Mouse (Mus musculus) liver, embryonic 14.5 days (tissue): ENCODE data around the gene Bola1. TPM values are rescaled to one million over a fixed set of nuclear protein-coding genes. Genes with fewer than 3 reads are reported as not detected.
"Not testable (repeated sequence)": the region's sequence is repeated elsewhere in the genome, so short reads cannot be mapped to it uniquely, and the experiment has no call there.

Experiments
- ATAC-seq: fragments of 200-750 bp; cut with Nextera tagmentation; 2 replicates; pipeline ENCODE4 v1.8.0; 2017; ENCODE audit warnings: moderate number of reproducible peaks, mild to moderate bottlenecking, moderate library complexity; ENCODE audit not compliant: insufficient read depth
- DNase-seq, 3 experiments: peaks; one replicate each; pipeline ENCODE4 v3.0.0-alpha.2; 2012 to 2013; ENCODE audit warnings: low read depth in 3 of 3, low spot score in 3 of 3
- H3K27ac ChIP-seq: fragments of 300-500 bp; sonication (generic); 2 replicates; pipeline ENCODE4 v1.5.1; 2014; ENCODE audit warnings: moderate library complexity, mild to moderate bottlenecking, control low read depth, inconsistent platforms
- H3K27me3 ChIP-seq: fragments of 300-500 bp; sonication (generic); 2 replicates; pipeline ENCODE4 v1.6.1; 2014; ENCODE audit warnings: mild to moderate bottlenecking, low read length, moderate library complexity; ENCODE audit not compliant: control insufficient read depth, insufficient read depth
- H3K36me3 ChIP-seq: fragments of 300-500 bp; sonication (generic); replicated peaks from 2 replicates; pipeline ENCODE4 v1.6.1; 2014; ENCODE audit warnings: low read depth; ENCODE audit not compliant: control insufficient read depth, insufficient read depth
- H3K4me1 ChIP-seq, 2 experiments: fragments of 200-500 bp in 1 of 2; fragments of 300-500 bp in 1 of 2; sonication (generic) in 1 of 2; replicated peaks; 2 replicates each; pipeline ENCODE4 v1.6.1; 2012 to 2014; ENCODE audit warnings: antibody characterized with exemption in 1 of 2, inconsistent platforms in 1 of 2, low read length in 1 of 2; ENCODE audit not compliant: control insufficient read depth in 2 of 2, insufficient read depth in 2 of 2
- H3K4me2 ChIP-seq: fragments of 300-500 bp; sonication (generic); 2 replicates; pipeline ENCODE4 v1.6.1; 2014; ENCODE audit warnings: low read depth, mild to moderate bottlenecking, control low read depth, moderate library complexity
- H3K4me3 ChIP-seq, 2 experiments: fragments of 200-500 bp in 1 of 2; fragments of 300-500 bp in 1 of 2; sonication (generic) in 1 of 2; 2 replicates each; pipeline ENCODE4 v1.5.1; 2012 to 2014; ENCODE audit warnings: low read depth in 2 of 2, low read length in 2 of 2, mild to moderate bottlenecking in 2 of 2, control low read depth in 1 of 2, inconsistent platforms in 1 of 2, moderate library complexity in 1 of 2; ENCODE audit not compliant: insufficient read depth in 1 of 2
- H3K9ac ChIP-seq: fragments of 300-500 bp; sonication (generic); replicated peaks from 2 replicates; pipeline ENCODE4 v1.6.1; 2014; ENCODE audit warnings: mild to moderate bottlenecking, control low read depth, moderate library complexity
- H3K9me3 ChIP-seq: fragments of 300-500 bp; sonication (generic); 2 replicates; pipeline ENCODE4 v1.6.1; 2016; ENCODE audit warnings: low read length, mixed read lengths; ENCODE audit not compliant: control insufficient read depth
- CTCF ChIP-seq: IDR thresholded peaks from 2 replicates; pipeline ENCODE4 v1.5.1; 2016; ENCODE audit warnings: antibody characterized with exemption, low read depth, control low read depth
- EP300 ChIP-seq: IDR thresholded peaks from 2 replicates; pipeline ENCODE4 v1.6.1; 2016; ENCODE audit warnings: antibody characterized with exemption, low read depth
- WGBS: fragments of 180-500 bp; shearing (Covaris S2); extraction: QIAGEN DNeasy Blood & Tissue Kit; methylation state at CpG from one replicate; pipeline ENCODE4 v1.1.7; 2014; ENCODE audit not compliant: insufficient replicate concordance; 5-methylcytosine and 5-hydroxymethylcytosine counted together
- polyA plus RNA-seq, 2 experiments: library from polyadenylated mRNA; depleted of rRNA in 1 of 2; stranded (reverse) in 1 of 2; unstranded in 1 of 2; fragments of >200 nt; fragmentation: Nextera tagmentation in 1 of 2; extraction: Ambion mirVana in 1 of 2; gene quantifications; 2 replicates each; pipeline versions ENCODE4 v1.2.1 to v1.2.3; 2012 to 2014

Bola1 gene
- polyA plus RNA-seq, 2 experiments, result 34.0 to 49.4 TPM

DNA sequence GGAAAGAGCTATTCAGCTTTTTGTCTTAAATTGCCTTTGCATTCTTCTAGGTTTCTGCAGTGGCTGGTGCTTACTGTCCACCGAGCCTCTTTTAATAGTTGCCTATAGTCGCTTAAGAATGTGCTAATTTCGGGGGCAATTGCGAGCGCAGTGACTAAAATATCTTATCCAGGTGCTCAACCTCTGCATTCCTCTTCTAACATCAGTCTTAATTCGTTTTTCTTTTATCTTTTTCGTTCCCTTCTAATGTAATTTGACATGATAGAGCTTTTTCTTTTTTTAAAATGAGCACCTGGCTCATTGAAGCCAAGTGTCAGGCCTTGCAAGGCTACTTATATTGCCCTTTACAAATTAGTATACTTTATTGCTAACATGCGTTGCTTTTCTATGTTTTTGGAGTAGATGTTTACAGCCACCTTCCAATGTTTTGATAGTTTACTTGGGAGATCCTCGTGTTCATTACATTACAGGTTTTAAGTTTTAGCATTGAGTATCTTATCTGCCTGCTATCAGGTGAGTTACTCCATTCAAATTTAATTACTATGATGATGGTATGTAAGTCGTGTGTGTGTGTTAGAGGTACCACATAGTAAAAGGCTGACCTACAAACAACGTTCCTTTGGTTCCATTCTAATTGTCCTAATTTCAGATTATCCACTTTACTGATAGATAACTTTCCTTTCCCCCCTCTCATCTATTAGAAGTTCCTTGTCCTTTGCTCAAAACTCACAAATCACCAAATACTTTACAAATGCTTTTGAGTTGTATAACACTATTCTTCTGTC, 28.0 kb upstream of the Bola1 start:
- TF ChIP-seq CTCF, result no peak
- TF ChIP-seq EP300, result peak; percentile 3; the same call in 1 of the 2 replicates
- H3K4me3 ChIP-seq, result peak overlapping the region; percentile 72 to 74
- no peaks in the 10 kb centered on the region for H3K36me3 ChIP-seq
- H3K9ac ChIP-seq, result peak overlapping the region; percentile 96
- H3K27ac ChIP-seq, result peak overlapping the region; percentile 94
- under 1% methylated on average over 11 of the region's 11 CpGs for WGBS
- DNase-seq (peak in 1 of 3 experiments; percentile 60), ATAC-seq (no peak)
- no peaks in the 10 kb centered on the region for H3K27me3 ChIP-seq
- H3K4me1 ChIP-seq, result peaks cover 29 to 40% of the 10 kb centered on the region in 2 experiments
- no peaks in the 10 kb centered on the region for H3K9me3 ChIP-seq
- H3K4me2 ChIP-seq, result peak overlapping the region; percentile 76

DNA sequence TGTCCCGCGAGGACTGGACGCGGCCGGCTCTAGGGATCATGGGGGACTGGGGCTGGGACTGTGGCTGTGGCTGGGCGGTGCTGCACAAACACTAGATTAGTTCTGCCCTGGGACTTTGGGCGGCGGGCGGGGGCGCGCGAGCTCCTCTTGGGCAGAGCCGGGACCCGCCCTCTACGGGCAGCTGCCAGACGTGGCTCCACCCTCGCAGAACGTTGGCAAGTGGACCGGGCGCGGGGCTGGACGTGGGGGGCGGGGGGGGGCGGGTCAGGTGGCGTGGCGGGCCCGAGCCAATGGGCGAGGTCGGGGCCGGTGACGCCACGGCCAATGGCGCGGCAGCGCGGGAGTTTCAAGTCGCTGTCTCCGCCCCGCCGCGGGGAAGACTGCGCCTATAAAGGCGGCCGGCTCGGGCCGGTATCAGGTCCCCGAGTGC, 26.9 kb upstream of the Bola1 start, which contains the start of gene Hist2h3c1:
TSS of gene Hist2h3c1 (plus strand) at position 259 of the 430 bp plus-strand sequence.
- H3K4me2 ChIP-seq, result peak within 1 kb of the TSS; percentile 76
- 0% methylated on average over 5 of the region's 47 CpGs for WGBS
- peaks cover 33 to 45% of the 10 kb centered on the region in 2 experiments for H3K4me1 ChIP-seq
- not testable (repeated sequence) for DNase-seq, H3K9me3 ChIP-seq, H3K36me3 ChIP-seq, H3K27me3 ChIP-seq
- H3K9ac ChIP-seq, result peak within 1 kb of the TSS; percentile 96
- peak within 1 kb of the TSS; percentile 72 to 74 for H3K4me3 ChIP-seq
- H3K27ac ChIP-seq, result peak within 1 kb of the TSS; percentile 94
- ATAC-seq, result peak; percentile 81

DNA sequence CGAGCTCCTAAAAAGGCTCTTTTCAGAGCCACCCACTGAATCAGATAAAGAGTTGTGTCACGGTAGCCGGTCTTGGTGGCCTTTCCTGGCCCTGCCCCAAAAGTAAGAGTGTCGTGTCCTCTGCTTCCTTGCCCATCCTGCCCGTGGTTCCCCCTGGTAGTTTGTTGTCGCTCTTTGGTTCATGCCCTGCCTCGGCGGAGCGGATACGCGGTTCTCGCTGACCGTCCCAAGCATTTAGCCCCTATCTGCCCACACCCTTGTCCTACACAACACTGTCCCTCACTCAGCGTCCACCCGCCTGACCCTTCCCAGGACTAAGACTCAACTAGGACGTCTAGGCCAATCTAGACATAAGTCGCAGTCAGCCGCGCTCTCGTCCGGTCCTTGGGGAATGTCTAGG, 26.5 kb upstream of the Bola1 start:
- not testable (repeated sequence) for H3K4me2 ChIP-seq, DNase-seq, H3K9me3 ChIP-seq, H3K27me3 ChIP-seq, H3K36me3 ChIP-seq
- Histone ChIP-seq H3K4me3 (peak overlapping the region; percentile 21 to 63; a peak in 3 of 4 replicates), H3K4me1 (peaks cover 30 to 45% of the 10 kb centered on the region in 2 experiments), H3K9ac (peak overlapping the region; percentile 64), H3K27ac (peak overlapping the region; percentile 83)
- WGBS, result 1% methylated on average over 10 of the region's 21 CpGs
- ATAC-seq, result peak; percentile 61
- TF ChIP-seq EP300, result 0 out of 2 replicates have a peak, but pooled peaks have one; percentile 4

DNA sequence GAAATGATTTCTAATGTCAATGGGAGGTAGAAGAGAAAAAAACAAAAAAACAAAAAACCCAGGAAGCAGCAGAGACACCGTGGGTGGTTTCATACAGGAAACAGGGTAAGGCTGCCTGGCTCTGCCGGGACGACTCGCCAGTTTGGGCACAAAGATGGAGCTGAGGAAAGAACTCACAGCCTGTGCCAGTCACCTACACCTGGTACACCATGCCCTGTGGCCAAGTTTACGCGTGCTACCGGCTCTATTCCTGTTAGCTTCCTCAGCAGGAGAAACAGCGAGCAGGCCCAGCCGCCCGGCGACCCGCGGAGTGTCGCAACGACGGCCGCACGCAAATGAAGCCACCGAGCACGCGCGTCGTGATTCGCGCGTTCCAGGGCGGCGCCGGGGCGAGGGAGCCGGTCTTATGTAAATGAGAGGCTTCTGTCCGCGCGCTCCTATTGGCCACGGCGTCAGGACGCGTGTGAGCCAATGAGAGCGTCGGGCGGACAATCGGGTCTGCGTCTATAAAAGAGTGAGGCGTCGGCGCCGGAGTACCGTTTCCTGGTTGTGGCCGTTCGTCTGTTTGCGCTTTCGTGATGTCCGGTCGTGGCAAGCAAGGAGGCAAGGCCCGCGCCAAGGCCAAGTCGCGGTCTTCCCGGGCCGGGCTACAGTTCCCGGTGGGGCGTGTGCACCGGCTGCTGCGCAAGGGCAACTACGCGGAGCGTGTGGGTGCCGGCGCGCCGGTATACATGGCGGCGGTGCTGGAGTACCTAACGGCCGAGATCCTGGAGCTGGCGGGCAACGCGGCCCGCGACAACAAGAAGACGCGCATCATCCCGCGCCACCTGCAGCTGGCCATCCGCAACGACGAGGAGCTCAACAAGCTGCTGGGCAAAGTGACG, 25.7 kb upstream of the Bola1 start, which contains the start of gene Hist2h2aa1:
TSS of gene Hist2h2aa1 (plus strand) at position 495 of the 884 bp plus-strand sequence.
- WGBS, result under 1% methylated on average over 19 of the region's 88 CpGs
- H3K4me1 ChIP-seq, result peaks cover 30 to 41% of the 10 kb centered on the region in 2 experiments
- DNase-seq (peak in 1 of 3 experiments; percentile 61), ATAC-seq (peak; percentile 67)
- peak; percentile 31 for TF ChIP-seq EP300
- H3K9ac ChIP-seq, result peak within 1 kb of the TSS; percentile 99
- not testable (repeated sequence) for H3K9me3 ChIP-seq, H3K27me3 ChIP-seq, H3K36me3 ChIP-seq
- peak within 1 kb of the TSS; percentile 99 for H3K27ac ChIP-seq
- H3K4me3 ChIP-seq, result peak within 1 kb of the TSS; percentile 71 to 100
- peak within 1 kb of the TSS; percentile 95 for H3K4me2 ChIP-seq
